ENCODE assay signal across 17 mouse cellular contexts in the genomic region with DNA sequence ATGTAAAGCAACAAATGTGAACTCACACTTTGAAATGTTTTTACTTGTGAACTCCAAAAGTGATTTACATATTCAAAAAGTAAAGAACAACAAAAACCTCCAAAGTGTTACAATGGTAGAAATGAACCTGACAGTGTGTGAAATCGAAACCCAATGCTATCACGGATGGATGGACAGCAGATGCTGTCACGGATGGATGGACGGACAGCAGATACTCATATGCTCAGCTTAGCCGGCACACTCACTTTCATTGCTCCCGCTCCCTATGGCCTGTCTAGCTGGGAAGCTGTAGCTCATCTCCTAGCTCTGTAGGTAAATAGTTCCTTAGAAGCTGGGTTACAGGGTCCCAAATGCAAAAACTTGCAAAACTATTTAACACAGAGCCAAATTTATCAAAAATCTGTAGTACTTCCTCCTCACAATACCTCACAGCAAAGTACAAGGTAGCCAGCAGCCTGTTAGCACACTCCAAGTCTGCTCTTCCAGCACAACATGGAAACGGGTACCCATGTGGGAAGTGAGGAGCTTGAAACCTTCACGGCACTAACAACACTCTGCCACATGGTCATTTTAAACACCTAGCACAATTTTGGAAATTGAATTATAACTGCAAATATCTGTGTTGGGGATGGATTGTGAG. TPM values are rescaled to one million over a fixed set of nuclear protein-coding genes. Genes with fewer than 3 reads are reported as not detected.
DNase-seq lines count a peak whose midpoint lies in the region; ATAC-seq and TF ChIP-seq lines count a peak whose summit lies in the region.
"Had no signal": no experiment of that assay in that cellular context is flagged by ENCODE, and none has a peak within 500 bp of the region (broad histone marks: within the 10 kb centered on the region; RNA-seq: fewer than 3 reads in every experiment).

No protein-coding gene starts in this region.

- H3K9ac ChIP-seq in heart, embryonic 15.5 days = no peak overlapping the region
- H3K9ac ChIP-seq in kidney, postnatal 0 days (ENCODE audit: low read depth, low read length) = no peak overlapping the region
- H3K9ac ChIP-seq: forebrain, embryonic 15.5 days; limb, embryonic 13.5 days; stomach, embryonic 15.5 days had no signal

- no peak for DNase-seq in heart, postnatal 10 days
- peak; percentile 54 for DNase-seq in kidney, postnatal 0 days (ENCODE audit: low spot score)
- no peak for DNase-seq in kidney, adult 8-10 months
- peak; percentile 90 for DNase-seq in A20 (ENCODE audit: low read depth, low spot score)
- no peak for DNase-seq in limb, embryonic 10.5 days (ENCODE audit: low spot score)
- no peak for DNase-seq in urinary bladder, postnatal 10 days (ENCODE audit: low spot score)
- DNase-seq in cerebellum, adult 11 months = no peak
- DNase-seq: cerebellum, adult 11-12 months; kidney, postnatal 36 days; lung, adult 18-20 months; lung, postnatal 4 days; right cerebral cortex, postnatal 4 days had no signal

- no peak overlapping the region for H3K4me3 ChIP-seq in heart, embryonic 15.5 days
- H3K4me3 ChIP-seq in kidney, postnatal 0 days (replicated peaks; ENCODE audit: low read depth, low read length) = no peak overlapping the region
- no peak overlapping the region for H3K4me3 ChIP-seq in limb, embryonic 10.5 days
- H3K4me3 ChIP-seq: forebrain, embryonic 15.5 days; limb, embryonic 13.5 days; stomach, embryonic 15.5 days had no signal

- intact Hi-C loops in heart, postnatal 10 days (cut with DNase I) = no loop called here

- ATAC-seq in heart, embryonic 15.5 days (replicated peaks; ENCODE audit: insufficient number of reproducible peaks, insufficient read depth, low FRiP score, low read depth) = no peak
- ATAC-seq in kidney, postnatal 0 days (replicated peaks; ENCODE audit: low FRiP score, low read depth) = no peak
- ATAC-seq: forebrain, embryonic 15.5 days had no signal

- H3K27ac ChIP-seq in heart, embryonic 15.5 days = peak overlapping the region; percentile 64; the same call in 1 of the 2 replicates
- no peak overlapping the region for H3K27ac ChIP-seq in kidney, postnatal 0 days
- H3K27ac ChIP-seq in limb, embryonic 10.5 days = peak overlapping the region; percentile 66; the same call in 1 of the 2 replicates
- H3K27ac ChIP-seq: forebrain, embryonic 15.5 days; limb, embryonic 13.5 days; stomach, embryonic 15.5 days had no signal

- peaks cover 53% of the 10 kb centered on the region for H3K4me1 ChIP-seq in heart, embryonic 15.5 days (replicated peaks)
- peaks cover 9% of the 10 kb centered on the region; the same call in 1 of the 2 replicates for H3K4me1 ChIP-seq in kidney, postnatal 0 days (replicated peaks; ENCODE audit: insufficient read depth, low read length)
- peaks cover 19% of the 10 kb centered on the region for H3K4me1 ChIP-seq in limb, embryonic 10.5 days

- 77% methylated on average over 8 of the region's 8 CpGs for WGBS in heart, embryonic 15.5 days
- 40% methylated on average over 8 of the region's 8 CpGs for WGBS in kidney, postnatal 0 days
- 81% methylated on average over 8 of the region's 8 CpGs for WGBS in limb, embryonic 10.5 days

- no peaks in the 10 kb centered on the region for H3K9me3 ChIP-seq in heart, embryonic 15.5 days (replicated peaks)
- no peaks in the 10 kb centered on the region for H3K9me3 ChIP-seq in kidney, postnatal 0 days (replicated peaks; ENCODE audit: low read length)
- H3K9me3 ChIP-seq in limb, embryonic 10.5 days (replicated peaks) = no peaks in the 10 kb centered on the region
- H3K9me3 ChIP-seq: forebrain, embryonic 15.5 days; limb, embryonic 13.5 days; stomach, embryonic 15.5 days had no signal

- H3K4me2 ChIP-seq in heart, embryonic 15.5 days = no peak overlapping the region
- no peak overlapping the region for H3K4me2 ChIP-seq in kidney, postnatal 0 days (ENCODE audit: low read length)
- H3K4me2 ChIP-seq: forebrain, embryonic 15.5 days; limb, embryonic 13.5 days; stomach, embryonic 15.5 days had no signal

- TF ChIP-seq CTCF in kidney, postnatal 0 days (IDR thresholded peaks at IDR 0.05; ENCODE audit: low read depth) = no peak

- H3K27me3 ChIP-seq in heart, embryonic 15.5 days = no peaks in the 10 kb centered on the region
- H3K27me3 ChIP-seq in kidney, postnatal 0 days (ENCODE audit: insufficient read depth, low read length) = no peaks in the 10 kb centered on the region
- no peaks in the 10 kb centered on the region for H3K27me3 ChIP-seq in limb, embryonic 10.5 days (ENCODE audit: low read depth, poor library complexity, severe bottlenecking)
- H3K27me3 ChIP-seq: forebrain, embryonic 15.5 days; limb, embryonic 13.5 days; stomach, embryonic 15.5 days had no signal

- no peaks in the 10 kb centered on the region for H3K36me3 ChIP-seq in heart, embryonic 15.5 days
- no peaks in the 10 kb centered on the region for H3K36me3 ChIP-seq in kidney, postnatal 0 days (ENCODE audit: insufficient read depth, low read length)
- peaks cover 8% of the 10 kb centered on the region; the same call in 1 of the 2 replicates for H3K36me3 ChIP-seq in limb, embryonic 10.5 days
- H3K36me3 ChIP-seq: forebrain, embryonic 15.5 days; limb, embryonic 13.5 days; stomach, embryonic 15.5 days had no signal

RNA-seq across cellular contexts. Expression of gene A730071L15Rik, which starts 21.9 kb away (rescaled TPM):
- polyA plus RNA-seq in heart, embryonic 15.5 days (2015; fragmentation: Nextera tagmentation; extraction: Ambion mirVana) = 0.34 and 0.55 TPM in 2 replicates
- under 1 TPM in 1 of 2 experiments, not detected in 1; 0.26 TPM for total RNA-seq in heart, postnatal 10 days (2021)
- polyA plus RNA-seq in kidney, postnatal 0 days (2015; fragmentation: Nextera tagmentation; extraction: Ambion mirVana) = 0.53 and 0.84 TPM in 2 replicates
- 0.29 and 0.53 TPM in 2 replicates for polyA plus RNA-seq in limb, embryonic 10.5 days (2016; fragmentation: Nextera tagmentation; extraction: Ambion mirVana)
- total RNA-seq: heart, adult 18-20 months had no signal

RNA-seq across cellular contexts. Expression of gene Nudcd3, which starts 22.3 kb away (rescaled TPM):
- 28.9 and 33.5 TPM in 2 replicates for polyA plus RNA-seq in heart, embryonic 15.5 days (2015; fragmentation: Nextera tagmentation; extraction: Ambion mirVana)
- 10 to 100 TPM; 65.7 to 68.2 TPM for total RNA-seq in heart, postnatal 10 days (2021)
- 28.1 and 29.1 TPM in 2 replicates for polyA plus RNA-seq in kidney, postnatal 0 days (2015; fragmentation: Nextera tagmentation; extraction: Ambion mirVana)
- polyA plus RNA-seq in limb, embryonic 10.5 days (2016; fragmentation: Nextera tagmentation; extraction: Ambion mirVana) = 52.2 and 55.3 TPM in 2 replicates

RNA-seq across cellular contexts. Expression of gene Npc1l1, which starts 52.0 kb away (rescaled TPM):
- polyA plus RNA-seq in heart, embryonic 15.5 days (2015; fragmentation: Nextera tagmentation; extraction: Ambion mirVana) = not detected in 2 replicates
- total RNA-seq in heart, postnatal 10 days (2021) = not detected
- polyA plus RNA-seq in kidney, postnatal 0 days (2015; fragmentation: Nextera tagmentation; extraction: Ambion mirVana) = 0.10 and 0.11 TPM in 2 replicates
- polyA plus RNA-seq in limb, embryonic 10.5 days (2016; fragmentation: Nextera tagmentation; extraction: Ambion mirVana) = 0.03 TPM in 1 of 2 replicates, not detected in the other
- total RNA-seq: heart, adult 18-20 months had no signal

Comparison
In these comparisons a context has a peak if more than half of its experiments do, and no peak if none do; other contexts are left out.
1. DNase-seq: peak in kidney, postnatal 0 days (single experiment) and A20 (single experiment); none in heart, postnatal 10 days (0 of 2), kidney, adult 8-10 months (0 of 2), limb, embryonic 10.5 days (single experiment), urinary bladder, postnatal 10 days (single experiment) and cerebellum, adult 11 months (single experiment).